Mouse (Mus musculus): ENCODE data around the gene Reln. TPM values are rescaled to one million over a fixed set of nuclear protein-coding genes. Genes with fewer than 3 reads are reported as not detected.

Reln gene
- total RNA-seq, 4 experiments from 2014 or later: 3.2 to 4.2 (median 4.1) TPM

DNA sequence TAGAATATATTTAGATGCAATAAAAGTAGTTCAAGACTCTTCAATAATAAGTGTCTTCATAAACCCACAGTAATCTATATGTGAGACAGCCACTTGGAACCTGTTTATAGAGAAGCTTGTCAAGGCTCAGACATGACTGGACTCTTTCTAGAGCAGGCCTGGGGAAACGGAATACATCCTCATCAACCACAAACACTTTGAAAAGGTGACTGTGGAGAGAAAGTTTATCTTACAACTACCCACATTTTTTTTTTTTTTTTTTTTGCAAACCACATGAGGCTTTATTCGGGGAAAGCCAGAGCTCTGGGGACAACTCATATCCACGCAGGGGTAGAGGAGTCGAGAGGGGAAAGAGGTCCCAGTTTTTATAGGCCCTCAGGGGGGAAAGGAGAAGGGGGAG, 36.6 kb downstream of the Reln start:
- no peak for DNase-seq (ENCODE audit: low spot score)

DNA sequence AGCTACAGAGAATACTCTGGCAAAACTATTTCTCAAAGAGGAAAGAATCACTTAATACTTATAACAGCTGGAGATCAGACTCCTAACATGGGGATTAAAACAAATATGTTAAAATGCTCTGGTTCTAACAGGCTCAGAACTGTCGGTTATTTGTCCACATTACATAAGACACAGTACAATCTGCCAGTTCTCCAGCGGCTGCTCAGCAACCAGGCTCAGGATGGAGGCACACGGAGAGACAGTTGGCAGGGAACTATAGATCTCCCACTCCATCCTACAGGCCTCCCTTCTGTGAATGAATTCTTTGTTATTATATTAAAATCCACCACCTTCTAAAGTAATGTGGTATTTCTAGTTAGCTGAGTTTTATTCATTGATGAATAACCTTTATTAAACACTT, 37.4 kb downstream of the Reln start:
- no peak for DNase-seq (ENCODE audit: low spot score)

GRCm38 (mm10) chr5:22303709-22304108, 40.8 kb downstream of the Reln start:
- DNase-seq (ENCODE audit: low spot score): no peak

GRCm38 (mm10) chr5:22302309-22302708, 42.2 kb downstream of the Reln start:
- DNase-seq (ENCODE audit: low spot score): peak; percentile 17

DNA sequence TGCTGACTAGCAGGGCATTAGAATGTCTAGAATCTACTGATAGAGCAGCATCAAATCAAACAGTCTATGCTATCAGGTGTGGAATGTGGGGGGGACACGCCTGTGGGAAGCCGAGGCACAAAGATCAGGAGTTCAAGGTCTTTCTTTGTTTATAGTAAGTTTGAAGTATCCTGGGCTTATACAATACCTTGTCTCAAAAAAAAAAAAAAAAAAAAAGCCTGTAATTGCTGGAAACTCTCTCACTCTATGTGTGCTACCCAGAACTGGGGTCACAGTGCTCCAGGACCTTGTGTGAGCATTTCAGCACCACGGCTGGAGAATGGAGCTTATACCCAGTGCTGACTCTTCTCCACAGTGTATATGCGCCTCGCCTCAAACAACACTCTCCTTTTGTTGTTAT, 43.7 kb downstream of the Reln start:
- no peak for DNase-seq (ENCODE audit: low spot score)

GRCm38 (mm10) chr5:22300046-22300445, 44.5 kb downstream of the Reln start:
- DNase-seq (ENCODE audit: low spot score): no peak

- no peak for DNase-seq (ENCODE audit: low spot score)
Measured at GRCm38 (mm10) chr5:22295161-22295560, 49.3 kb downstream of the Reln start.

DNA sequence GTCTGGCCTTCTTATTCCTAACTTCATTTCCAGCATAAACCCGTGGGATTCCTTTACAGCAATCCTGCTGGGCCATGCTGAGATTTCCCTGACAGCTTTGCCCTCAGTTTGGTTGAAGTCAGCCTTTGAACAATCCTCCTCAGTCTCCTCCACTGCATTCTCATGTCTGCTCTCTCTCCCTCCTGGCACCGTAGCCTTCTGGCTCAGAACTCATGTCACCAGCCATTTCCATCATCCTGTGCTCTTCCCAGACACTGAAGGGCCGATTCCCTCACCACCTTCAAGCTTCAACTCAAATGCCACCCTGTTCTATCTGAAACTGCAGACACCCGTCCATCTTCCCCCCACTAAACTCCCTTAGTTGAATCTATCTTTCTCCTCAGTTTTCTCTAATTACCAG, 53.1 kb downstream of the Reln start:
- no peak for DNase-seq (ENCODE audit: low spot score)

- DNase-seq (ENCODE audit: low spot score): no peak
Measured at GRCm38 (mm10) chr5:22285396-22285795, 59.1 kb downstream of the Reln start.

GRCm38 (mm10) chr5:22282141-22282665, 62.3 kb downstream of the Reln start:
- no peak for DNase-seq (ENCODE audit: low spot score)

DNA sequence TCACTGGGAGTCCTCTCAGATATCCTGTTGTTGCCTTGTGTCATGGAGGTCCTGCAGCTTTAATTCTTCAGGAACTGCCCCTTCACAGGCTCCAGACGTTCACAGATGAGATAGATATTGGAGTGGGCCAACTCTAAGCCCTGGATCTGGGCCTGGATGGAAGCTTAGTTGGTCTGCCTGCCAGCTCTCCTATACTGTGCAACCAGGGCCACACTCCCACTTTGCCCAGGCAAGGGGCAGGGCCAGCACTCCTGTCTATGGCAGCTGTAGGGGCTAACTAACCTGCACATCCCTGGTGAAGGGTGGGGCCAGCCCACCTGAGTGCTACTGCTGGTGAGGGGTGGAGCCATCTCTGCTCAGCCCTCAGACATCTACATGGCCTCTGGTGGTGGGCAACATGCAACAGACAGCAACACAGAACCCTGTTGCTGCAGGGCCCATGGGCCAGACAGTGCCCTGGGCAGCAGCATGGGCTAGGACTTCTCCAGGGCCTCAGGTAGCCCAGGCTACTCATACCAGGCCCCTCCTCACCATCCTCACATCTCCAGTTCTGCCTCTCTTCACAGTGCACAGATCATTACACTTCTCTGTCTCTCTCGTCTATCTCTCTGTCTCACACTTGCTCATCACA, 63.9 kb downstream of the Reln start:
- no peak for DNase-seq (ENCODE audit: low spot score)

- DNase-seq (ENCODE audit: low spot score): no peak
Measured at GRCm38 (mm10) chr5:22279201-22279600, 65.3 kb downstream of the Reln start.

DNA sequence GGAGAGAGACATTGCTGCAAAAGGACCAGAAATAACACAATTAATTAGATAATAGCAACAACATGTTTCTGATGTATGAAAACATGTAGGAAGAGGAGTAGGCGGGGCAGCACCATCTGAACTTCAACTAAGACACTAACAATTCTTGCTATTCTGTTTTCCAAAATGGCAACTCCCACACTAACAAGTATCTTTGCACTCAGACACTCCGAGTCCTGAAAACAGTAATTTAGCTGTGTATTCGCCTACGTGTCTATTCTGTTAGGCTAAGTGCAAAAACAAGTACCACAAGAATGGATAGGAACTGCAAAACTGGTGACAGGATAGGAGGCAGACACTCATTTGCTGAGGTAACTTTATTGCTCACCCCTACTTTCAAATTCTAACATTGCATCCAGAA, 70.4 kb downstream of the Reln start:
- DNase-seq (ENCODE audit: low spot score): no peak

GRCm38 (mm10) chr5:22266489-22267301, 77.8 kb downstream of the Reln start:
- no peak for DNase-seq (ENCODE audit: low spot score)

DNA sequence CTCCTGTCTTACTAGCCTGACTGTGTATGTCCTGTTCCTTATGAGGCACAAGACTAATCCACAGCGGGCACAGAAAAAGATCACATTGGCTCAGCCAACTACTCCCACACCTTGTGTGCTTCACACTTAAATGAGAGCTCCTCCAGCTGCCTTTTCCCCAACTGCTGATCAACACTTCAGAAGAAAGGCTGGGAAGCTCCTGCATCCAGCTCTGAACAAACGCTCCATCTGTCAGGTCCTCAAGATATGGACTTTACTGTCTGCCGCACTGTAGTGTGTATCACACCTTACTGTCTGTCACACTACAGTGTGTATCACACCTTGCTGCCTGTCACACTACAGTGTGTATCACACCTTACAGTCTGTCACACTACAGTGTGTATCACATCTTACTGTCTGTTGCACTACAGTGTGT, 82.1 kb downstream of the Reln start:
- DNase-seq (ENCODE audit: low spot score): no peak

DNA sequence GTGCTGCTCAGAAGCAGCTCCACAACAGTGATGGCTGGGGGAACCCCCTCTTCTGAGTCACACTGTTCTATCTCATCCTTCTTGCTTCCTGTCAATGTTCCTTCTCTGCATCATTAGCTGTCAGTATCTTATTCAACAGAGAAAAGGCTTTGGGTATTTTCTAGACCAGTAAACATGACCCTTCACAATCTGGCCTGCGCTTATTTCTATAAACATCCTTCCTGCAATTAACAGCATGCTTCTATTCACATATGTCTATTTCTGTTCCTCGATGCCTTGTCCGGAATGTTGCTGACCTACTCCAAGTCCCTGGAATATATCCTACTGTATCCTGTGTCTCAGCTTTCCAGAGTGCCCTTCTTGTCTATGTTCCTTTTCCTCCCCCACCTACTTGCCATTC, 89.2 kb downstream of the Reln start:
- no peak for DNase-seq (ENCODE audit: low spot score)

- DNase-seq (ENCODE audit: low spot score): no peak
Measured at GRCm38 (mm10) chr5:22253910-22254309, 90.6 kb downstream of the Reln start.

- no peak for DNase-seq (ENCODE audit: low spot score)
Measured at GRCm38 (mm10) chr5:22253318-22253717, 91.2 kb downstream of the Reln start.

GRCm38 (mm10) chr5:22247850-22248249, 96.7 kb downstream of the Reln start:
- no peak for DNase-seq (ENCODE audit: low spot score)

- DNase-seq (ENCODE audit: low spot score): no peak
Measured at GRCm38 (mm10) chr5:22245056-22245455, 99.4 kb downstream of the Reln start.

- no peak for DNase-seq (ENCODE audit: low spot score)
Measured at GRCm38 (mm10) chr5:22243538-22243937, 101.0 kb downstream of the Reln start.

- DNase-seq (ENCODE audit: low spot score): no peak
Measured at GRCm38 (mm10) chr5:22241560-22241959, 102.9 kb downstream of the Reln start.

DNA sequence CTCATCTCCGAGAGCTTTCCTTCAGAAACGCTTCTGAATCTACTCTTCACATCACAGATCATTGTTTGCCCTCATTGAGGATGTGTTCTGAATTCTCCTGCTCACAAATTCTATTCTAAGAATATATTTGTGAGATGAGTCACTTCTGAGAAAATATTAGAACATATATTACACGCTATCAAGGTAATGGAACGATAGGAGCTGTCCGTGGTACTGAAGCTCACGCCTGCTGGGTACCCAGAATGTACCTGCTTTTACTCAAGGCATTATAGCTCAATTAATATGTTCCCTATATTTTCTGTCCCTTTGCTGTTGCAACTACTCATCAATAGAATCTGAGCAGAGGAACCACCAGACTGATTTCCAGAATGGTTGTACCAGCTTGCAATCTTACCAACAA, 107.7 kb downstream of the Reln start:
- DNase-seq (ENCODE audit: low spot score): no peak
